Mouse (Mus musculus) retina, embryonic 14.5 days (tissue): ENCODE measurements around the gene Pigv.
"Not testable (repeated sequence)": the region's sequence is repeated elsewhere in the genome, so short reads cannot be mapped to it uniquely, and the experiment has no call there.

Source experiments
- DNase-seq: peaks from one replicate; pipeline ENCODE4 v3.0.0-alpha.2; 2015; ENCODE audit warnings: low spot score

The Pigv gene

DNA sequence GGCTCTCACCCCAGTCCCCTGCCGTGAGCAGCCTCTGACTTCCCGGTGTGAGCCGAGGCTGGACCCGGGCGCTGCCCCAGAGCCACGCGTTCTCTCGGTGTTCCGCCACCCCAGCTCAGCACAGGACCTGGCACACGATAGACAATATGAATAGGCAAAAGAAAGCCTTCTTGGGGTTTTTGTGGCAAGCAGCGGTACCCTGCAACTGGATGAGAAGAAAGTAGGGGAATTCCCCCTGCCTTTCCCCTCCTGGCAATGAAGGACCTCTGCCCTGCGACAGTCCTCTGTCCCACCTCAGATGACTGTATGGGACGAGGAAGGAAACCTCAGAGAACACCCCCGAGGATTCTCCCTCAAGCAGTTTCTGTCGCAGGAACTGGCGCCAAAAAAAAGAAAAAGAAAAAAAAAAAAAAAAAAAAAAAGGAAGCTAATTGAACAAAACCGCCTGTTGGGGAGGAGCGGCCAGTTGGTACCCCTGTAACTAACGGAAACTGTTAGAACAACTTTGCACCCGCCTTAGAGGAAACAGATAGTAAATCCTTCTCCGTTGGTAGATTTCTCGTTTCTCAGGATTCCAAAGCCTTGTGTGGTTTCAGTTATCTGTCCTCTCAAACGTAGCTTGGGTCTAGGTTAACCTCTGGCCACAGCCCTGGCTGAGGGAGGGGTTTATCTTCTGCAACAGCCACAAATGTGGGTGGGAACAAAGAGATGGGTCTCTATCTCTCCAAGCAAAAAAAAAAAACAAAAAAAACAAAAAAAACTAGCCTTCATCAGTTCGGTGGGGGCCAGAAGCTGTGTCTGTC is 599 bp upstream of the Pigv start:
- DNase-seq: no peak

GRCm38 (mm10) chr4:133671184-133671880 is 1.1 kb downstream of the Pigv start:
- DNase-seq: peak; percentile 87

DNA sequence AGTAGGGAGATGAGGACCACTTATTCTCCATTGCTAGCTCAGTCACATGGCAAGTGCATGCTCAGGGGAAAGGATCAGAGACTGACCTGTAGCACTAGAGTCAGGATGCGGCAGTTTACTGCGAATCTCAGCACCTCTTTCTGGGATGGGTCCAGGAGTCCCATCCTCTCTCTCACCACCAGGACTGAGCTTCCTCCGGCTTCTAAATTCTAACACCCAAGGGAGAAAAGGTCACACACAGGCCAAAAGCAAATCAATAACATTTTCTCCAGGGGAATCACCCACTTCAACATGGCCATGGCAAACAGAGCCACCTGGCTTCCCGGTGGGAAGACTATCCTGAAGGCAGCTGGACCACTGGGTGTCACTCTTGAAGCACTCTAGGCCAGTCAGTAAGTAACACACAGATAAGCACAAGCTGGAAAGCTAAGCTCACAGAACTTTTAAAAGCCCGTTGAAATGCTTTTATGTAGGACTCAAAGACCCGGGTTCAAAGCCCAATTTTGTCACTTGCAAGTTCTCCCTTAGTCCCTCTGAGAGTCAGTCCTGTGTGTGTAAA is 2.7 kb downstream of the Pigv start:
- no peak for DNase-seq

DNA sequence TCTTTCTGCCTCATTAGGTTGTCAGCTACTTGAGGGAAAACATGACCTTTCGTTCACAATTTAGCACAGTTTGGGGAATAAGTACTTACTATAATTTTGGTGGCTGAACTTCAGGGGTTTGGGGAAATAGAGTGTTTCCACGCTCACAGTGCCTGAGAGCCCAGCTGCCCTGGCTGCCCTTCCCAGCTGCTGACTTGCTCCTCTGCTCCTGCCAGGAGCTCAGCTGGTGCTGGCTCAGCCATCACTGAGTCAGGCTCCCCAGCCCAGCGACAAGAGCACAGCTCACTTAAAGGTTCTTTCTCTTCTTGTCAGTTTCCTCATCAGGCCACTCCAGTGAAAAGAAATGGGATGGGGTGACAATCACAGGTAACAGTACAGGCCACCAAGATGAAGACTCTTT is 3.9 kb downstream of the Pigv start:
- DNase-seq: no peak

DNA sequence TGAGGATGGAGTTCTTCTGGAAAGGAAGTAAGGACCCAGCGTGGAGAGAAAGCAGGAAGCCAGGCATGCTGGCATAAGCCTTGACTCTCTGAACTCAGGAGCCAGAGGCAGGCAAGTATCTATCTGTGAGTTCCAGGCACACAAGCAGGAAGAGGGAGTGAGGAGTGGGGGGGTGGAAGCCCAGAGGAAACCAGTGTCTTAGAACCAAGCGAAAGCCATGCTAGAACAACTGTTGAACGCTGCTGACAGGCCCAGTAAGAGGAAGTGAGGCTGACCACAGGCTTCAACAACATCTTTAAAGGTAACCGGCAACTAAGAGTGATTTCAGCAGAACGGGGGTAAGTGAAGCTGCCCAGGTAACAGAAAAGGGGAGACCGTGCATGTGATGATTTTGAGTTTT is 6.2 kb downstream of the Pigv start:
- no peak for DNase-seq

GRCm38 (mm10) chr4:133665118-133665517 is 7.3 kb downstream of the Pigv start:
- no peak for DNase-seq

- DNase-seq: no peak
Measured at GRCm38 (mm10) chr4:133662945-133663344, 9.5 kb downstream of the Pigv start.

- DNase-seq: no peak
Measured at GRCm38 (mm10) chr4:133662421-133662820, 10.0 kb downstream of the Pigv start.

GRCm38 (mm10) chr4:133660193-133661155 is 12.0 kb downstream of the Pigv start:
- no peak for DNase-seq

GRCm38 (mm10) chr4:133659497-133660192 is 12.8 kb downstream of the Pigv start:
- DNase-seq: no peak

GRCm38 (mm10) chr4:133658729-133659128 is 13.7 kb downstream of the Pigv start:
- DNase-seq: no peak

DNA sequence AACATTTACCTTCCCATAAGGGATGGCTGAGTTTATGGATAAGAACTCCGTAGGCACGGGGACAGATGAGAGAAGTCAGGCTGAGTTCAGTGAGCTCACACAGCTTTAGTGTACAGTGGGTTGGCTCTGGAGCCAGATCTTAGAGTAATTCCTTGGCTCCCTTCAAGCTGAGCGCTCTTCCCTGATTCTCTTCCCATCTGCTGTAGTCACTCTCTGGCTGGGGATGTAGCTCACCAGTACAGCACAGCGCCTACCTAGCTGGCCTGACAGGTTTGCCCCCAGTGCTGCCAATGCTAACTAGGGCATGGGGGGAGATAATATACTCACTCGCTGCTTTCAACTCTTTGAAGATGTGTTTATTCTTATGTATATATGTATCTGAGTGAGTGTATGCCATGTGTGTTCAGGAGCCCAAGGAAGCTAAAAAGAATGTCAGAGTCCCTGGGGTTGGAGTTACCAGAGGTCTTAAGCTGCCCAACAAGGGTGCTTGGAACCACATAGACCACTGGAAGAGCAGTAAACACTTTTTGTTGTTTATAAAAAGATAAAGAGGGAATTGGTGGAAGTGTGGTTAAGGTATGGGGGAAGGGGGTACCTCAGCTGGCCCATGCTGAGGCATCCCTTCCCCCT is 14.5 kb downstream of the Pigv start:
- no peak for DNase-seq

DNA sequence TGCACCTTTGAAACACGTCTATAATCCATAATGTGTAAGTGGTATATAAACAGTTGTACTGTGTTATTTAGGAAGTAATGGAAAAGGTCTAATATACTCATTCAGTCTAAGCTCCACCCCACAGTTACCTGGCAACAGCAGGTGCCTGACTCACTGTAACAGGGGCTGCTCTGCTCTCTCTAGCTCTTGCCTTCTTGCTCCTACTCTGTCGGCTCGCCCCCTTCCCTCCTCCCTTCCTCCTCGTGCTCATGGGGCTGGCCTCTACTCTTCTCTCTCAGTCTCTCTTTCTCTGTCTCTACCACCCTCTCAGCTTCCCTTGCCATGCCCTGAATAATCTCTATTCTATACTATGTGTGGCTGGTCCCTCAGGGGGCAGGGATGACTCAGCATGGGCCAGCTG is 15.4 kb downstream of the Pigv start:
- DNase-seq: no peak

- no peak for DNase-seq
Measured at GRCm38 (mm10) chr4:133656294-133656693, 16.2 kb downstream of the Pigv start.

- DNase-seq: not testable (repeated sequence)
Measured at GRCm38 (mm10) chr4:133654070-133654469, 18.4 kb downstream of the Pigv start.

- no peak for DNase-seq
Measured at GRCm38 (mm10) chr4:133652746-133653145, 19.7 kb downstream of the Pigv start.

- DNase-seq: no peak
Measured at GRCm38 (mm10) chr4:133651986-133652385, 20.5 kb downstream of the Pigv start.

DNA sequence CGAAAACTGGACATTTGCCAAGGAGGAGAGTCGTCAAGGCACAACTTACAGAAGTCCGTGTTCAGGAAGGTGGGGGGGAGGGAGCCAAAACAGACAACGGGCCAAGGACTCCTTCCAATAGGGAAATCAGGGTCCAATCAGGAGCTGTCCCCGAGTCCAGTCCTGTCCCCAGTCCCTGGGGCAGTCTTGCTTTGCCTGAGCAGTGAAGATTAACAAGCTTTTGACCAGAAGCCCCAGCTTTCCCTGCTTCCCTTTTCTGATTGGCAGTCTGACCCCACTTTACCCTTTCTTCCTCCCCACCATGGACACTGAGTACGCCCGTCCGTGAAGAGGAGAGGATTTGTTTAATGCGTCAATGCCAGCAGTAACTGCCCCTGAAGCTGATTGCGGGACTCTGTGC is 21.0 kb downstream of the Pigv start:
- DNase-seq: no peak

- peak; percentile 83 for DNase-seq
Measured at GRCm38 (mm10) chr4:133649989-133650699, 22.3 kb downstream of the Pigv start, which contains the start of gene Zdhhc18. Gene Zdhhc18 (minus strand): TSS chr4:133650154.

- not testable (repeated sequence) for DNase-seq
Measured at GRCm38 (mm10) chr4:133649464-133649863, 23.0 kb downstream of the Pigv start.
